Mouse (Mus musculus): ENCODE data around the gene Spaca4. TPM values are rescaled to one million over a fixed set of nuclear protein-coding genes. Genes with fewer than 3 reads are reported as not detected.

The Spaca4 gene
- polyA plus RNA-seq, 2 experiments = not detected

- no peaks in the 10 kb centered on the region for H3K27me3 ChIP-seq (ENCODE audit: control insufficient read depth, insufficient read depth, low read length)
- H3K27ac ChIP-seq (replicated peaks; ENCODE audit: low read depth, low read length) = no peak overlapping the region
- peaks cover 31% of the 10 kb centered on the region for H3K4me1 ChIP-seq (ENCODE audit: control insufficient read depth, insufficient read depth, low read length)
- no peaks in the 10 kb centered on the region for H3K9me3 ChIP-seq (ENCODE audit: control insufficient read depth, low read length)
- H3K36me3 ChIP-seq (ENCODE audit: control insufficient read depth, insufficient read depth, low read length) = peaks cover 49% of the 10 kb centered on the region
- peak overlapping the region; percentile 88 for H3K4me2 ChIP-seq (replicated peaks; ENCODE audit: low read depth, low read length, severe bottlenecking)
- ATAC-seq (ENCODE audit: low FRiP score, low read depth) (peak; percentile 17), DNase-seq (ENCODE audit: low spot score) (no peak)
- H3K9ac ChIP-seq (ENCODE audit: low read depth, low read length, severe bottlenecking) = peak overlapping the region; percentile 49
- 10% methylated on average over 14 of the region's 14 CpGs for WGBS
- no peak for TF ChIP-seq POLR2A (IDR thresholded peaks at IDR 0.05; ENCODE audit: borderline replicate concordance, extremely low read depth, insufficient read depth, insufficient read length)
- H3K4me3 ChIP-seq (replicated peaks; ENCODE audit: low read length) = peak overlapping the region; percentile 47
Measured at GRCm38 (mm10) chr7:45714630-45715089, 11.0 kb downstream of the Spaca4 start.

- no peaks in the 10 kb centered on the region for H3K27me3 ChIP-seq (ENCODE audit: control insufficient read depth, insufficient read depth, low read length)
- H3K4me3 ChIP-seq (replicated peaks; ENCODE audit: low read length) = peak overlapping the region; percentile 47
- peaks cover 28% of the 10 kb centered on the region for H3K4me1 ChIP-seq (ENCODE audit: control insufficient read depth, insufficient read depth, low read length)
- ATAC-seq (ENCODE audit: low FRiP score, low read depth) (no peak), DNase-seq (ENCODE audit: low spot score) (no peak)
- no peak for TF ChIP-seq POLR2A (IDR thresholded peaks at IDR 0.05; ENCODE audit: borderline replicate concordance, extremely low read depth, insufficient read depth, insufficient read length)
- no peak overlapping the region for H3K27ac ChIP-seq (replicated peaks; ENCODE audit: low read depth, low read length)
- 91% methylated on average over 6 of the region's 6 CpGs for WGBS
- peak overlapping the region; percentile 88 for H3K4me2 ChIP-seq (replicated peaks; ENCODE audit: low read depth, low read length, severe bottlenecking)
- H3K36me3 ChIP-seq (ENCODE audit: control insufficient read depth, insufficient read depth, low read length) = peaks cover 48% of the 10 kb centered on the region
- no peak overlapping the region for H3K9ac ChIP-seq (ENCODE audit: low read depth, low read length, severe bottlenecking)
- no peaks in the 10 kb centered on the region for H3K9me3 ChIP-seq (ENCODE audit: control insufficient read depth, low read length)
Measured at GRCm38 (mm10) chr7:45713881-45714520, 11.6 kb downstream of the Spaca4 start.

- 95% methylated on average over 16 of the region's 16 CpGs for WGBS
- ATAC-seq (ENCODE audit: low FRiP score, low read depth) = no peak
- Histone ChIP-seq H3K9ac (ENCODE audit: low read depth, low read length, severe bottlenecking) (no peak overlapping the region), H3K4me3 (replicated peaks; ENCODE audit: low read length) (no peak overlapping the region), H3K4me1 (ENCODE audit: control insufficient read depth, insufficient read depth, low read length) (peaks cover 27% of the 10 kb centered on the region), H3K27me3 (ENCODE audit: control insufficient read depth, insufficient read depth, low read length) (no peaks in the 10 kb centered on the region), H3K4me2 (replicated peaks; ENCODE audit: low read depth, low read length, severe bottlenecking) (no peak overlapping the region), H3K9me3 (ENCODE audit: control insufficient read depth, low read length) (no peaks in the 10 kb centered on the region), H3K27ac (replicated peaks; ENCODE audit: low read depth, low read length) (no peak overlapping the region), H3K36me3 (ENCODE audit: control insufficient read depth, insufficient read depth, low read length) (peaks cover 48% of the 10 kb centered on the region)
- TF ChIP-seq POLR2A (IDR thresholded peaks at IDR 0.05; ENCODE audit: borderline replicate concordance, extremely low read depth, insufficient read depth, insufficient read length) = no peak
- DNase-seq (ENCODE audit: low spot score) = no peak
Measured at GRCm38 (mm10) chr7:45713396-45713795, 12.2 kb downstream of the Spaca4 start.

GRCm38 (mm10) chr7:45712022-45712757, 13.4 kb downstream of the Spaca4 start:
- no peak for DNase-seq (ENCODE audit: low spot score)
- no peak for TF ChIP-seq POLR2A (IDR thresholded peaks at IDR 0.05; ENCODE audit: borderline replicate concordance, extremely low read depth, insufficient read depth, insufficient read length)
- H3K27me3 ChIP-seq (ENCODE audit: control insufficient read depth, insufficient read depth, low read length) = no peaks in the 10 kb centered on the region
- H3K36me3 ChIP-seq (ENCODE audit: control insufficient read depth, insufficient read depth, low read length) = peaks cover 48% of the 10 kb centered on the region
- H3K9me3 ChIP-seq (ENCODE audit: control insufficient read depth, low read length) = no peaks in the 10 kb centered on the region
- 87% methylated on average over 21 of the region's 21 CpGs for WGBS
- H3K4me3 ChIP-seq (replicated peaks; ENCODE audit: low read length) = no peak overlapping the region
- no peak overlapping the region for H3K9ac ChIP-seq (ENCODE audit: low read depth, low read length, severe bottlenecking)
- H3K27ac ChIP-seq (replicated peaks; ENCODE audit: low read depth, low read length) = no peak overlapping the region
- H3K4me2 ChIP-seq (replicated peaks; ENCODE audit: low read depth, low read length, severe bottlenecking) = no peak overlapping the region
- peaks cover 39% of the 10 kb centered on the region for H3K4me1 ChIP-seq (ENCODE audit: control insufficient read depth, insufficient read depth, low read length)
- no peak for ATAC-seq (ENCODE audit: low FRiP score, low read depth)

GRCm38 (mm10) chr7:45711316-45712021, 14.1 kb downstream of the Spaca4 start:
- Histone ChIP-seq H3K27me3 (ENCODE audit: control insufficient read depth, insufficient read depth, low read length) (no peaks in the 10 kb centered on the region), H3K4me1 (ENCODE audit: control insufficient read depth, insufficient read depth, low read length) (peaks cover 37% of the 10 kb centered on the region), H3K9ac (ENCODE audit: low read depth, low read length, severe bottlenecking) (no peak overlapping the region), H3K4me3 (replicated peaks; ENCODE audit: low read length) (no peak overlapping the region), H3K36me3 (ENCODE audit: control insufficient read depth, insufficient read depth, low read length) (peaks cover 48% of the 10 kb centered on the region), H3K4me2 (replicated peaks; ENCODE audit: low read depth, low read length, severe bottlenecking) (no peak overlapping the region), H3K27ac (replicated peaks; ENCODE audit: low read depth, low read length) (no peak overlapping the region), H3K9me3 (ENCODE audit: control insufficient read depth, low read length) (no peaks in the 10 kb centered on the region)
- no peak for TF ChIP-seq POLR2A (IDR thresholded peaks at IDR 0.05; ENCODE audit: borderline replicate concordance, extremely low read depth, insufficient read depth, insufficient read length)
- ATAC-seq (ENCODE audit: low FRiP score, low read depth) (no peak), DNase-seq (ENCODE audit: low spot score) (no peak)
- WGBS = 90% methylated on average over 24 of the region's 24 CpGs
